Mouse (Mus musculus): ENCODE data around the gene 9930111J21Rik2.
"Not testable (repeated sequence)": the region's sequence is repeated elsewhere in the genome, so short reads cannot be mapped to it uniquely, and the experiment has no call there.

The 9930111J21Rik2 gene

DNA sequence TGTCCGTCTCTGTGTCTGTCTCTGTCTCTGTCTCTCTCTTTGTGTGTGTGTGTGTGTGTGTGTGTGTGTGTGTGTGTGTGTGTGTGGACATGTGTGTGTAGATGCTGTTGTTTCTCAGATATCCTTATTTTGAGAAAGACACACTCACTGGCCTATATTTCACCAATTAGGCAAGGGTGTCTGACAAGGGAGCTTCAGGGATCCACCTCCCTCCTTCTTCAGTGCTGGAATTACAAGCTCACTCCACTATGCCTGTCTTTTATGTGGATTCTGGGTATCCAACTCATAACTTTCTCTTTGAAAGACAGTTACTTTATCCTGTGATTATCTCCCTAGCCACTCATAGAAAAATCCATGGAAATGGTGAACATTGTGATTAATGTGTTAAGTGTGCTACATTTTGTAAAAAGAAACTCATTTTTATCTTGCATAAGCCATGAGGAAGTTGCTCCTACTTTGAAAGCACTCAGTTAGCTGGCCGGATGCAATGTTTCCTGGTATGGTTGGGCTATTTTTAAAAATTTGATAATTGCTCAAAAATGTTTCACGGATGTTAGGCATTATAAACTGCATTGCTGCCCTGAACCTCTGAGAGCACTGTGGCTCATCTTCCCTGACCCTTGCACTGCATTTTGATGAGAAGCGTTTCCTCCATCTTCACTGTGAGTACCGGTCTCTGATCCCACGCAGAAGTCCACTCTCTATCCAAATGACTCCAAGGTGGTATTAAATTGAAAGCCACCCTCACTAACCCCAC, 25.1 kb upstream of the 9930111J21Rik2 start, which contains the start of gene Ifi47:
TSS of gene Ifi47 (plus strand) at position 587 of the 757 bp plus-strand sequence.
- DNase-seq = not testable (repeated sequence)

DNA sequence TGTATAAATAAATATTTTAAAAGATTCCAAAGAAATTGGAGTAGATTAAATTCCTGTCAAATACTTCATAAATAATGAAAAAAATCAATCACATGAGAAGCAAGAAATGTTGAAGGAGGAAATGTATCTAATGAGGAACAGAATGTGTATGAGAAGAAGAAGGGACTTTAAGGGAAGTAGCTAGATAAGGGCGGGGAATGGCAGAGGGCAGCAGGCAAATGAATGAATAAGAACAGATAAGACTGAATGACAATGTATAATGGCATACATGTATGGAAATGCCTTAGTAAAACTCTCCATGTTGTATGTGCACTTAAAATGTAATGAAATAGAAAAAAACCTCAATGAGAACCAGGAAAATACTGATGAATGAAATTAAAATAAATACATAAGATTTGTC, 17.3 kb upstream of the 9930111J21Rik2 start:
- no peak for DNase-seq

GRCm38 (mm10) chr11:49063713-49064469, 12.8 kb upstream of the 9930111J21Rik2 start, which contains the start of gene Tgtp2:
Gene Tgtp2, minus strand, starts transcription at chr11:49064206.
- DNase-seq = not testable (repeated sequence)

GRCm38 (mm10) chr11:49061865-49062264, 10.8 kb upstream of the 9930111J21Rik2 start:
- DNase-seq = not testable (repeated sequence)

DNA sequence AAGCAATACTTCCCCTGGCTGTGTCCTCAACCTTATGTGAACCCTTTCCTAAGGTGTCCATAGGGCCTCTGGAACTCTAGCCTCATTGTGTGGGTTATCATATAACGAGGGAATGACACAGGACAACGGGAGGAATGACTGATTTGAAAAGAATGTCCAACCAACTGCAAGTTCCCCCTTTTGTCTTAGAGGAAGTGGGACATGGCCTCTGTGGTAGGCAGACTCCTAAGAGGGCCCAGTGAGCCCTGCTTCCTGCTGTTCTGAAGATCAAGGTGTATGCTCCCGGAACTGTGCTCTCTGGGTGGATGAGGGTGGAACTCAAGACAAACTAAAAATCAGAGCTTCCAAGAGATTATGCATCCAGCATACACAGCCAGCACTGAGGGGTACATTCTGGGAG, 9.0 kb upstream of the 9930111J21Rik2 start:
- not testable (repeated sequence) for DNase-seq

GRCm38 (mm10) chr11:49051894-49052293, 852 bp upstream of the 9930111J21Rik2 start:
- not testable (repeated sequence) for DNase-seq

GRCm38 (mm10) chr11:49050064-49050463, 978 bp downstream of the 9930111J21Rik2 start:
- not testable (repeated sequence) for DNase-seq

DNA sequence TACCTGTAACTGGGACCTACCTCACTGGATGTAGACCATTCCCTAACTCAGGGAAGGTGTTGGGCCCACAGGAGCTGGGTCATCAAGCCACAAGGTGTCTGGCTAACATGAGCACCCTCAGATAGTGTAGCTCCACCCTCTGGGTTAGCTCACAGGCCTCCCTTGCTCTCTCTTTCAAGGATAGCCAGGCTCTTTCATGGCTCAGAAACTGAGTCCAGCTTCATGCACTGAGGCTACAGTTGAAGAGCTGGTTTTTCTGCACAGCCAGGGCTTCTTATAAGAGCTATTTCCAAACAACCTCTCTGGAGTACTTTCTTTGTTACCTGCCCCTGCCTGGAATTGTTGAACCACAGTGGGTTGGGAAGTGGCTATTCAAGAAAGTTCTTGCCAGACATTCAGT, 39.0 kb downstream of the 9930111J21Rik2 start:
- not testable (repeated sequence) for DNase-seq

DNA sequence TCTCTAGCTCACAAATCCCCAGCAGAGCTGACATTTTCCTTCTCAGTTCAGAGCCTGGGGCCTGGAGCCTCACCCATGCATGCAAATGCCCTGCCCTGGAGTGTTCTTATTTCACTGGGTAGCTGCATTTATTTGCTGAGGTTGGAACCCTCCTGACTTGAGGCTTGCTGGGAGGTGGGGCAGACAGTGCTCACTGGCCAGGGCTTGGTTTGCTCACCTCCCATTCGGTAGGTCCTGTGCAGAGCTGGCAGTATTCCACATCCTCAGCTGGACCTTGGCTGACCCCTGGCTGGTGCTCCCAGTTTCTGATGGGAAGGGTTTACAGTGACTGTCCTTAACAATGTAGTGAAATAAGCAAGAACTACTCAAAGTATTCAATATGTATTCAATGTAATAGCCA, 44.3 kb downstream of the 9930111J21Rik2 start:
- DNase-seq = not testable (repeated sequence)

DNA sequence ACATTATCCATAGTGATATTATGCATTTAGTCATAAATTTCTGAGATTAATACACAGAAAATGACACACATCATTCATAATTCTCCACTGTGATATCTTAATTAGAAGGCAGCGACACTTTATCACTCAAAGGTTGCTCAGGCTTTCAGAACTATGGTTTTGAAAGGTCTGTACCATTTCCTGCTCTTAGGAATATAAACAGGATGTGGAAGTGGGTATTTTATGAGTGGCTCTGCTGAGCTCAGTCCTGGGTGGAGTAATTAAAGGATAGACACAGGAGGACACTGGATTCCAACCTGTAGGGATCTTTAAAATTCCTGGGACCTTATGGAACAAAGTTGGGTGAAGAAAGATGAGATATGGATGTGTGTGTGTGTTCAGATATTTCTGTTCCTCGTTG, 44.7 kb downstream of the 9930111J21Rik2 start:
- not testable (repeated sequence) for DNase-seq

DNA sequence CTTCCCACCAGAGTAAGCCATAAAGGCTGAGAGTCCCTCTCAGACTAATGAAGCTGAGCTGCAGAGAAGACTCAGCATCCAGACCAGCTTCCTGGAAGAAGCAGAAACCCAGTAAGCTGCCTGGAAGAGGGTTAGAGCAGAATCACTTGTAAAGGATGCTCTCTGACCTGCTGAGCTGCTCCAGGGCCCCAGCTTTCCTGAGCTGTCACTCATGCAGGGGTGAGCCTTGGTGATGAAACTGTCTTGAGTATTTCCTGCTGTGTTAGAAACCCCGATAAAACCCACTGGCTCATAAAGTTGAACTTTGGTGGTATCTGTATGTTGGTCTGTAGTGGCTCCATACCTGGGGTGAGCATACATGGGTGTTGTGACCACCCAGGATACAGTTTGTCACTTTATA, 50.6 kb downstream of the 9930111J21Rik2 start:
- not testable (repeated sequence) for DNase-seq

- not testable (repeated sequence) for DNase-seq
These were observed 57.0 kb downstream of the 9930111J21Rik2 start, which contains the start of gene Tgtp1 for GRCm38 (mm10) chr11:48994018-48994417. Gene Tgtp1, minus strand, starts transcription at chr11:48994172.

DNA sequence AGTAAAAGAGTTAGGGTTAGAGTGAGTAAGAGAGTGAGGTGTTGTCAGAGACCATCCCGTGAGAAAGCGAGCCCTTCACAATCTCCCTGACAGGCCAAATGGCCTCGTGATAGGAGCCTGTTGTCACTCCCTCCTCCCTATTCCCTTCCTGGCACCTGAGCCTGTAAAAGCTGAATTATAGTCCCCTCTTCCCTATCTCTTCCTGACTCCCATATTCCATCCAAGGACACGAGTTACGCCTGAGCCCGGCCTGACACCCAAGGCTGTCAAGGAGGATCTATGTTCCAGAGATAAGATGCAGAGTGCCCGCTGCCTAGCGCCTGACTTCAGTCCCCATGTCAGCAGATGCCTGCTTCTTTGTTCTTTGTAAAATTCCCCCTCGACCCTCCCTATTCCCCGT, 57.7 kb downstream of the 9930111J21Rik2 start:
- not testable (repeated sequence) for DNase-seq

DNA sequence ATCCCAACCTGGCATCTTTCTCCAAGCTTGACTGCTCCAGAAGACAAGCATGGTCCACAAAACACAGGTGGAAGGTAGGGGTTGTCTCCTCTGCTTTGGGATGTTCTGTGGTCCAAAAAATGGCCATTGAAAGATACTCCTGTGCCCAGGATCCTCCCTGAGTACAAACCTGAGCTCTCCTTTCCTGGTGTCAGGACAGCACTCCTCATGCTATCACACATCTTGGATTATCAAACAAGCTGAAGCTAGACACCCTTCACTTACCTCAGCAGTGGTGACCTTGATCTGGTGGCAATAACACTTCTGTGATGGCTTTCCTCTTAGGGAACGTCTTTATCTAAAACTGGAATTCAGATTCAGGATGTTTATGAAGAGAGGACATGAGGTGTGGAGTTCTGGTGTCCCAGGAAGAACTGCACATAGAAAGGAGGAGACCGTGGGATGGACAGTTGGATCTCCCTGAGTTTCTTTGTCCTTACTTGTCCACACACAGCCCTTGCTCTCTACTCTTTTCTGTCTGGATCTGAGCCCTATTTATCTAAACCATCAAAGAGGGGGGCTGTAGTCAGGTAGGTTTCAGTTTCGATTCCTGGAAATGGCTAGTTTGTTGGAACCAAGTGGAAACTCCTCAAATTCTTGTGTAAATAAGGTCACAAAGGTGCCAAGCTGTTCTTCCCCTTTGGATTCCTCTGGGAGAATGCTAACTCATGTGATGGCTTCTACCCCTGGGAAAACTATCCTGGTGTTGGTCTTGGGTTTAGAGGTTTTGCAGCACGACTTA, 59.1 kb downstream of the 9930111J21Rik2 start, which contains the start of gene Gm12185:
TSS of gene Gm12185 (minus strand) at position 487 of the 781 bp plus-strand sequence.
- DNase-seq = not testable (repeated sequence)

DNA sequence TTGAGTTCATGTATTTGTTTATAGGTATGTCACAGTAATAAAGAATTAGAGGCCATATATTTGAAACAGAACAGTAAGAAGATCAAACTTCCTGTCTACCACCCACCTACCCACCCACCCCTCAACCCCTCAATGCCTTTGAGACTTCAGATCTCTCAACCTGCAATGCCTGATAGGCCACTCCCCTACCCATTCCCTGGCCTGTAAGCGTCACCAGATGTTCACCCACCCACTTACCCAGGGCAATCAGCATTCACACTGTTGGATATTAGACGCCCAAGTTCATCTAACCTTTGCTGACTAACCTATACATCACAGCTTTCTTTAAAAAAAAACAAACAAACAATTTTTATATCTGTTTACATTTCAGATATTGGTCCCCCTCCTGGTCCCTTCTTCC, 61.1 kb downstream of the 9930111J21Rik2 start:
- not testable (repeated sequence) for DNase-seq

GRCm38 (mm10) chr11:48988219-48988618, 62.8 kb downstream of the 9930111J21Rik2 start:
- not testable (repeated sequence) for DNase-seq

DNA sequence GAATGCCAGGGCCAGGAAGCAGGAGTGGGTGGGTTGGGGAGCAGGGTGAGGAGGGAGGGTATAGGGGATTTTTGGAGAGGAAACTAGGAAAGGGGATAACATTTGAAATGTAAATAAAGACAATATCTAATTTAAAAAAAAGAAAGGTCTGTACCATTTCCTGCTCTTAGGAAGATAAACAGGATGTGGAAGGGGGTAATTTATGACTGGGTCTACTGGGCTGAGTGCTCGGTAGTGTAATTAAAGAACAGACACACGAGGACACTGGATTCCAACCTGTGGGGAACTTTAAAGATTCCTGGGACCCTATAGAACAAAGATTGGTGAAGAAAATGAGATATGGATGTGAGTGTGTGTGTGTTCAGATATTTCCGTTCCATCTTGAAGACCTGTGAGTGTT, 68.2 kb downstream of the 9930111J21Rik2 start:
- DNase-seq = not testable (repeated sequence)

- DNase-seq = not testable (repeated sequence)
These were observed 71.0 kb downstream of the 9930111J21Rik2 start for GRCm38 (mm10) chr11:48980052-48980451.

- DNase-seq = not testable (repeated sequence)
These were observed 71.8 kb downstream of the 9930111J21Rik2 start, which contains the start of gene 9930111J21Rik1 for GRCm38 (mm10) chr11:48979251-48979650. Gene 9930111J21Rik1, minus strand, starts transcription at chr11:48979398.

DNA sequence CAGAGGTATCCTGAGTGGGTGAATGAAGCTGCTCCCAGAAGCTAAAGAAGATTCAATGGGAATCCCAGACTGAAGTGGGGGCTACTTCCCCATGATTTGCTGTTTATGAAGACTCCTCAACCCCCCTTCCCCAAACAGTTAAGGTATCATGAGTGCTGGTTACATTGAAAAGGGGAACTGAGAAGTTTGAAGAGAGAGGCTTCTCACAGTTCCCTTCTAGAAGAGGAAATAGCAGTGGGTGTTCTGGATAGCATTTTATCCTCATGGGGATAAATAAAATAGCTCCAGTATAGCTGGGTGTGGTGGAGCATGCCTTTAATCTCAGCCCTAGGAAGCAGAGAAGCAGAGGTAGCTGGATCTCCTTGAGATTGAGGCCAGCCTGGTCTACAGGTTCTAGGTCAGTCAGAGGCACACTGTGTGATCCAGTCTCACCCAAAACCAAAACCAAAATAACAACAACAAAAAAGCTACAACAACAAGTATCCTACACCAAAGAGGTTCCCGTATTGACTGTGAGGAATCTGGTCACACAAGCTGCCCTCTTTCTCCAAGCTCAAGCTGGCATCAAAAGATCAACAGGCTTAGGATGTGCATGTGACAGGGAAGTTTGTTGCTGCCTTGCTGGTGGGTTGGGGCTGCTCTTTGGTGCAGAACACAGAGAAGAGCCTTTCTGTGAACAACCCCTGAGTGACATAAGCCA, 72.7 kb downstream of the 9930111J21Rik2 start, which contains the start of gene Olfr56:
TSS of gene Olfr56 (plus strand) at position 650 of the 700 bp plus-strand sequence.
- not testable (repeated sequence) for DNase-seq

DNA sequence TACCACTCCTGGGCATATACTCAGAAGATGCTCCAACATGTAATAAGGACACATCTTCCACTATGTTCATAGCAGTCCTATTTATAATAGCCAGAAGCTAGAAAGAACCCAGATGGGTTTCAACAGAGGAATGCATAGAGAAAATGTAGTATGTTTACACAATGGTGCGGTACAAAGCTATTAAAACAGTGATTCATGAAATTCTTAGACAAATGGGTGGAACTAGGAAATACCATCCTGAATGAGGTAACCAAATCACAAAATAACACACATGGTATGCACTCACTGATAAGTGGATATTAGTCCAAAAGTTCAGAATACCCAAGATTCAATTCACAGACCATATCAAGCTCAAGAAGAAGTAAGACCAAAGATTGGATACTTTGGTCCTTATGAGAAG, 76.4 kb downstream of the 9930111J21Rik2 start:
- DNase-seq = not testable (repeated sequence)
